Mouse (Mus musculus) thymus, postnatal 36 days (tissue): ENCODE data around the gene Notch1.

Experiments
- DNase-seq, 2 experiments: peaks; one replicate each; pipeline ENCODE4 v3.0.0; 2022; ENCODE audit warnings: mixed read lengths in 2 of 2

The Notch1 gene

GRCm38 (mm10) chr2:26498694-26499093 is 17.8 kb downstream of the Notch1 start:
- DNase-seq, result no peak

- DNase-seq, result no peak
Observed at GRCm38 (mm10) chr2:26497861-26498533, 18.5 kb downstream of the Notch1 start.

GRCm38 (mm10) chr2:26496451-26496850 is 20.0 kb downstream of the Notch1 start:
- no peak for DNase-seq

GRCm38 (mm10) chr2:26495701-26496100 is 20.8 kb downstream of the Notch1 start:
- no peak for DNase-seq

GRCm38 (mm10) chr2:26494991-26495390 is 21.5 kb downstream of the Notch1 start:
- no peak for DNase-seq

- DNase-seq, result no peak
Observed at GRCm38 (mm10) chr2:26494396-26494795, 22.1 kb downstream of the Notch1 start.

GRCm38 (mm10) chr2:26493021-26493781 is 23.3 kb downstream of the Notch1 start:
- DNase-seq, result peak; percentile 66 to 72

- DNase-seq, result no peak
Observed at GRCm38 (mm10) chr2:26490760-26491301, 25.6 kb downstream of the Notch1 start.

GRCm38 (mm10) chr2:26488535-26489135 is 27.8 kb downstream of the Notch1 start:
- DNase-seq, result peak in 1 of 2 experiments; percentile 42

- DNase-seq, result no peak
Observed at GRCm38 (mm10) chr2:26487322-26488021, 29.0 kb downstream of the Notch1 start.

- DNase-seq, result no peak
Observed at GRCm38 (mm10) chr2:26486835-26487321, 29.6 kb downstream of the Notch1 start.

GRCm38 (mm10) chr2:26486264-26486810 is 30.1 kb downstream of the Notch1 start:
- no peak for DNase-seq

- no peak for DNase-seq
Observed at GRCm38 (mm10) chr2:26485710-26486109, 30.8 kb downstream of the Notch1 start.

GRCm38 (mm10) chr2:26485278-26485677 is 31.2 kb downstream of the Notch1 start:
- DNase-seq, result no peak

- no peak for DNase-seq
Observed at GRCm38 (mm10) chr2:26484169-26484568, 32.3 kb downstream of the Notch1 start.

GRCm38 (mm10) chr2:26483230-26483869 is 33.1 kb downstream of the Notch1 start:
- no peak for DNase-seq

- no peak for DNase-seq
Observed at GRCm38 (mm10) chr2:26482824-26483223, 33.6 kb downstream of the Notch1 start.

GRCm38 (mm10) chr2:26481724-26482495 is 34.6 kb downstream of the Notch1 start:
- DNase-seq, result no peak

- no peak for DNase-seq
Observed at GRCm38 (mm10) chr2:26480911-26481310, 35.6 kb downstream of the Notch1 start.

GRCm38 (mm10) chr2:26478685-26479205 is 37.7 kb downstream of the Notch1 start:
- DNase-seq, result no peak

GRCm38 (mm10) chr2:26477911-26478310 is 38.6 kb downstream of the Notch1 start:
- no peak for DNase-seq
